Mouse (Mus musculus) left cerebral cortex, postnatal 14 days (tissue): ENCODE data around the gene Edc4. TPM values are rescaled to one million over a fixed set of nuclear protein-coding genes. Genes with fewer than 3 reads are reported as not detected.

ENCODE experiments used
- DNase-seq, 2 experiments: peaks; one replicate each; pipeline ENCODE4 v3.0.0; 2021 to 2022; ENCODE audit warnings: low spot score in 2 of 2, mixed read lengths in 1 of 2
- intact Hi-C: fragments of 180-260 bp; cut with DNase I; formaldehyde crosslinking; loops from one replicate; pipeline ENCODE4 v1.15.1; 2025
- total RNA-seq, 2 experiments: library from RNA; stranded (reverse); gene quantifications; 2 replicates each; pipeline ENCODE4 v1.2.3; 2021

The Edc4 gene
- total RNA-seq, 2 experiments from 2014 or later = 59.8 to 62.1 TPM

DNA sequence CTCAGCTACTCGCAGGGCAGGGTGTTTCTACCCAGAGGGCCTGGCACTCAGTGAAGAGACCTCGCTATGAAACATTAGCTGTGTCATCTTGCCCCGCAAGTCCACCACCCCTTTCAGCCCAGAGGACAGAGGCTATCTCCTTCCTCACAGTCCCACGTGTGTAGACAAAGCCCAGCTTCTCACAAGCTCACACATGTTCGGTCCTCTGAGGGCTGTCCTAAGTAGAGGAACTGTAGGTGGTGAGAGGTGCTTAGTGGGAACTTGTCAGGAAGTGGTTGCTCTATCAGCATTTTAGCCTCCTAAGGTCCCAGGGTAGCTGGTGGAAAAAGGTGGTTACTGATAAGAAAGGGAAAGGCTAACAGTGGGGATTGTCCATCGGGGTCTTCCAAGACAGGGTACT, 54.4 kb downstream of the Edc4 start:
- intact Hi-C loops = loop anchor here (5.0 kb wide), 1 partner anchor 77 kb away; the partner anchor contains the start of gene Ddx28
- no peak for DNase-seq

GRCm38 (mm10) chr8:105935863-105936603, 55.4 kb downstream of the Edc4 start:
- no peak for DNase-seq
- intact Hi-C loops = loop anchor here (5.0 kb wide), 1 partner anchor 76 kb away; the partner anchor contains the start of gene Ddx28

- intact Hi-C loops = loop anchor here (5.0 kb wide), 1 partner anchor 75 kb away; the partner anchor contains the start of gene Ddx28
- DNase-seq = peak; percentile 83 to 85
These were observed 56.3 kb downstream of the Edc4 start for GRCm38 (mm10) chr8:105936866-105937475.

DNA sequence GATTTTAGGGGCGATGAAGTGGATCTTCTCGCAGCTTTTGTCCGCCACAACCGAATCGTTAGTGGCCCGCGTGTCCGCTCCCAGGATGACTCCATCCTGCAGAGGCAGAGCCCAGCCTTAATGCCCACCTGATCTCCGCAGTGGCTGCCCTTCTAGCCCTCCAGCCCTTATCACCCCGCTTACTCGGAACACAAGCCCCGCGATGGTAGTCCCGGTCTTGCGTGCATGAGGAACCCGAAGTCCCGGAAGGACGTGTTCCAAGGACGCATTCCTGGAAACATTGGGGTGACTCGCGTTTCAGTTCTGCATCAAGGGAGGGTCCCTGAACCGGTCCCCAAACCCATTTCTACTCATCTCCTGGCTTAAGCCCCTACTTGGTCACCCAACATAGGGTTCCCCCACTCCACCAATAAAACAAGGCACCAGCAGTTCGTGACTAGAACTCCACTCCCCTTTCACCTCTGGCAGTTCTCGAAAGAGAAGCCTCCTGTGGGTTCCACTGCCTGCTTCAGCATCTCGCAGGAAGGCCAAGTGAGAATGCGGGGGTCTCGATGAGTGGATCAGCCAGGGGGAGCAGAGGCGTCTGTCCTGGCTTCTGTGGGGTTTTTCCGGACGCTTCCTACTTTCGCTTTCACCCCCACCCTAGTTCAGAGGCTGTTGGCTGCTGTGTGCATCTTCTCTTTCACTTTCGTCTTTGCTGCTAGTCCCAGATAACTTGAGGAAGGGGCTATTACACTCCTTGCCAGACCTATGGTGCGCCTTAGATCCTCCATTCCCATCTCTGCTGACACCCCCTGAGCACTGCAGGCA, 57.0 kb downstream of the Edc4 start:
- intact Hi-C loops = loop anchor here (5.0 kb wide), 1 partner anchor 75 kb away; the partner anchor contains the start of gene Ddx28

GRCm38 (mm10) chr8:105938306-105938669, 57.6 kb downstream of the Edc4 start, which contains the start of gene Psmb10:
Gene Psmb10 (minus strand): TSS chr8:105938444.
- no peak for DNase-seq
- intact Hi-C loops = loop anchor here (5.0 kb wide), 1 partner anchor 74 kb away; the partner anchor contains the start of gene Ddx28

More for the DNA sequence above, 57.0 kb downstream of the Edc4 start:
- DNase-seq = peak in 1 of 2 experiments; percentile 44

GRCm38 (mm10) chr8:105942026-105942425, 61.3 kb downstream of the Edc4 start:
- DNase-seq = no peak
- intact Hi-C loops = no loop called here

DNA sequence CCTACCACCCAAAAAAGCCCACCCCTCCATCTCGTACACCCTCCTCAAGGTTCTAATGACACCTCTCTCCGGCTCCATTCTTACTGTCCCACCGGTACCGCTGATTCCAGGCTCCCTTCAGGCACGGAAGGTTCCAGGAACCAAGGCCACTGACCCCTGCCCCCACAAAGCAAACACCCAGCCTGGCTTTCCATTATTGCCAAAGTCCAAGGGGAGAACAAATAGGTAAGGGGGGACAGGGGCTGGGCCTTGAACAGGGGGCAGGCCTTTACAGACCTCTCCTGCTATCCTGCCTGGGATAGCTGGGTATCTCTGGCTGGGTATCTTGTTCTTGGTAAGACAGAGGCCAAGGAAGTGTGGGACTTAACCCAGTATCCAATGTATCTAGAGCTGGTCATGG, 61.9 kb downstream of the Edc4 start:
- no peak for DNase-seq
- intact Hi-C loops = no loop called here

- no peak for DNase-seq
- intact Hi-C loops = no loop called here
These were observed 62.6 kb downstream of the Edc4 start, which contains the start of gene Lcat for GRCm38 (mm10) chr8:105943321-105943739. Gene Lcat (minus strand): TSS chr8:105943382.

Other genes with a start within 250 kb of the Edc4 start
- 10 to 100 TPM; 57.5 to 58.9 TPM for gene Ctcf, start 244.3 kb upstream of the Edc4 start, total RNA-seq
- gene Agrp, start 243.5 kb upstream of the Edc4 start, total RNA-seq = under 1 TPM in 1 of 2 experiments, not detected in 1; 0.51 TPM
- 10 to 100 TPM; 55.4 to 56.2 TPM for gene Carmil2, start 194.6 kb upstream of the Edc4 start, total RNA-seq
- 10 to 100 TPM; 46.1 to 47.9 TPM for gene Acd, start 179.8 kb upstream of the Edc4 start, total RNA-seq
- 10 to 100 TPM; 45.6 to 49.5 TPM for gene Pard6a, start 179.7 kb upstream of the Edc4 start, total RNA-seq
- under 1 TPM in 1 of 2 experiments, not detected in 1; 0.78 TPM for gene 4933405L10Rik, start 173.2 kb upstream of the Edc4 start, total RNA-seq
- 10 to 100 TPM in 1 of 2 experiments, 1 to 10 TPM in 1; 10.0 to 12.3 TPM for gene Enkd1, start 172.7 kb upstream of the Edc4 start, total RNA-seq
- 10 to 100 TPM; 20.6 to 20.9 TPM for gene Gfod2, start 122.2 kb upstream of the Edc4 start, total RNA-seq
- 10 to 100 TPM; 24.6 to 26.4 TPM for gene Ranbp10, start 53.5 kb upstream of the Edc4 start, total RNA-seq
- gene Tsnaxip1, start 53.1 kb upstream of the Edc4 start, total RNA-seq = under 1 TPM in 1 of 2 experiments, not detected in 1; 0.18 TPM
- gene Cenpt, start 27.6 kb upstream of the Edc4 start, total RNA-seq = 10 to 100 TPM; 17.6 to 17.7 TPM
- gene Thap11, start 25.7 kb upstream of the Edc4 start, total RNA-seq = 10 to 100 TPM; 34.7 to 38.5 TPM
- 10 to 100 TPM; 33.4 to 35.9 TPM for gene Nutf2, start 20.3 kb upstream of the Edc4 start, total RNA-seq
- 1 to 10 TPM; 1.8 to 2.2 TPM for gene Nrn1l, start 12.7 kb downstream of the Edc4 start, total RNA-seq
- 1 to 10 TPM; 7.4 to 7.5 TPM for gene Pskh1, start 19.6 kb downstream of the Edc4 start, total RNA-seq
- 1 to 10 TPM; 1.0 to 1.1 TPM for gene Ctrl, start 53.0 kb downstream of the Edc4 start, total RNA-seq
- 10 to 100 TPM; 80.7 TPM for gene Psmb10, start 57.6 kb downstream of the Edc4 start, total RNA-seq
- gene Lcat, start 62.5 kb downstream of the Edc4 start, total RNA-seq = 10 to 100 TPM; 20.0 to 21.9 TPM
- 10 to 100 TPM; 19.2 to 21.3 TPM for gene Slc12a4, start 85.2 kb downstream of the Edc4 start, total RNA-seq
- not detected for gene Dpep3, start 98.5 kb downstream of the Edc4 start, total RNA-seq
- gene Dus2, start 110.5 kb downstream of the Edc4 start, total RNA-seq = 10 to 100 TPM; 15.9 to 18.2 TPM
- gene Dpep2nb, start 125.1 kb downstream of the Edc4 start, total RNA-seq = not detected
- gene Ddx28, start 131.0 kb downstream of the Edc4 start, total RNA-seq = 10 to 100 TPM; 13.4 to 13.8 TPM
- 1 to 10 TPM; 9.2 to 9.7 TPM for gene Nfatc3, start 178.0 kb downstream of the Edc4 start, total RNA-seq